Mouse (Mus musculus): ENCODE results near the gene Fam81a. TPM values are rescaled to one million over a fixed set of nuclear protein-coding genes. Genes with fewer than 3 reads are reported as not detected.

Gene Fam81a
- total RNA-seq, 2 experiments from 2014 or later = 194 to 203 TPM

GRCm38 (mm10) chr9:70078034-70078433 is 64.3 kb downstream of the Fam81a start:
- no peak for DNase-seq (ENCODE audit: low spot score in 2 of 2)
- intact Hi-C loops (cut with DNase I) = loop anchor here (5.0 kb wide), 1 partner anchor 61 kb away; no protein-coding TSS in a partner anchor

GRCm38 (mm10) chr9:70077170-70077569 is 65.2 kb downstream of the Fam81a start:
- intact Hi-C loops (cut with DNase I) = loop anchor here (5.0 kb wide), 1 partner anchor 60 kb away; no protein-coding TSS in a partner anchor
- DNase-seq (ENCODE audit: low spot score in 2 of 2) = no peak

- DNase-seq (ENCODE audit: low spot score in 2 of 2) = no peak
- intact Hi-C loops (cut with DNase I) = no loop called here
Measured at GRCm38 (mm10) chr9:70072387-70072786, 70.0 kb downstream of the Fam81a start.

DNA sequence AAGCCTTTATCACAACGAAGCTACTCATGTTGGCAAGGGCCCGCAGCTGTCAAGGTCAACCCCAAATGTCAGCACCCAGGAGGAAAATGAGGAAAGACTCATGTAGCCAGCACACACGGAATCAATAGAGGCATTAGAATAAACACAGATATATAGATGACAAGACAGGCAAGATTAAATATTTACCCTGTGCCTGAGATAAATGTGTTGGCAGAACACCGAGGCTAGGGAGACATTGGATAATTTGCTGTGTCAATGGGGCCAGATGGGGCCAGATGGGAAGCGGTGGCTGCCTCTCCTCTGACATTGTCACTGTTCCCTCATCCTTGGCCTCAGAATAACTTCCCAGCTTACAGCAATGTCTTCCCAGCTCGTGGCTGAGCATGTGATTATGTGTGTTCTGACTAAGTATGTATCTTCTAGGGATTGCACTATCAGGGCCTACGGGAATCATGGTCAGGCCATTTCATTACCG is 72.4 kb downstream of the Fam81a start:
- intact Hi-C loops (cut with DNase I) = no loop called here
- no peak for DNase-seq (ENCODE audit: low spot score in 2 of 2)

GRCm38 (mm10) chr9:70067497-70067896 is 74.9 kb downstream of the Fam81a start:
- DNase-seq (ENCODE audit: low spot score in 2 of 2) = no peak

GRCm38 (mm10) chr9:70062012-70062411 is 80.3 kb downstream of the Fam81a start:
- intact Hi-C loops (cut with DNase I) = no loop called here

More at GRCm38 (mm10) chr9:70067497-70067896, 74.9 kb downstream of the Fam81a start:
- intact Hi-C loops (cut with DNase I) = no loop called here

GRCm38 (mm10) chr9:70053411-70053810 is 88.9 kb downstream of the Fam81a start:
- no peak for DNase-seq (ENCODE audit: low spot score in 2 of 2)
- intact Hi-C loops (cut with DNase I) = no loop called here

More at GRCm38 (mm10) chr9:70062012-70062411, 80.3 kb downstream of the Fam81a start:
- no peak for DNase-seq (ENCODE audit: low spot score in 2 of 2)

DNA sequence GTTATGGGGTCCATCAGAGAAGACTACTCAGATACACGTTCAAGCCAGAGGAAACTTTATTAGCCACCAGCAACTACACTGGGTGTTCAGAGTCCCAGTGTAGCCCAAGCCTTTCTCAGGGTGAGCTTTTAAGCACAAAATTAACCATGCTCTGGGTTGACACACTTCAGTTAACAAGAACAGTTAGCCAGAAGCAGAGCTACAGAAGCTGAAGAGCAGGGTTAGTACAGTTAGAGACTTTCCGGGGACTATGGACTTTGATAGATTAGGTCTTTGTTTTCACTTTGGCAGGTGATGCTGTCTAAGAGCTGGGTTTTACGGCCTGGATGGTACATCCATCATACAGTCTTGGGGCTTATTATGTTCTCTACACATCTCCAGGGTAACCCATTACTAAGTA is 89.6 kb downstream of the Fam81a start:
- intact Hi-C loops (cut with DNase I) = no loop called here
- no peak for DNase-seq (ENCODE audit: low spot score in 2 of 2)

GRCm38 (mm10) chr9:70049839-70050238 is 92.5 kb downstream of the Fam81a start:
- intact Hi-C loops (cut with DNase I) = no loop called here
- DNase-seq (ENCODE audit: low spot score in 2 of 2) = no peak

GRCm38 (mm10) chr9:70049416-70049783 is 93.0 kb downstream of the Fam81a start:
- no peak for DNase-seq (ENCODE audit: low spot score in 2 of 2)
- intact Hi-C loops (cut with DNase I) = no loop called here

DNA sequence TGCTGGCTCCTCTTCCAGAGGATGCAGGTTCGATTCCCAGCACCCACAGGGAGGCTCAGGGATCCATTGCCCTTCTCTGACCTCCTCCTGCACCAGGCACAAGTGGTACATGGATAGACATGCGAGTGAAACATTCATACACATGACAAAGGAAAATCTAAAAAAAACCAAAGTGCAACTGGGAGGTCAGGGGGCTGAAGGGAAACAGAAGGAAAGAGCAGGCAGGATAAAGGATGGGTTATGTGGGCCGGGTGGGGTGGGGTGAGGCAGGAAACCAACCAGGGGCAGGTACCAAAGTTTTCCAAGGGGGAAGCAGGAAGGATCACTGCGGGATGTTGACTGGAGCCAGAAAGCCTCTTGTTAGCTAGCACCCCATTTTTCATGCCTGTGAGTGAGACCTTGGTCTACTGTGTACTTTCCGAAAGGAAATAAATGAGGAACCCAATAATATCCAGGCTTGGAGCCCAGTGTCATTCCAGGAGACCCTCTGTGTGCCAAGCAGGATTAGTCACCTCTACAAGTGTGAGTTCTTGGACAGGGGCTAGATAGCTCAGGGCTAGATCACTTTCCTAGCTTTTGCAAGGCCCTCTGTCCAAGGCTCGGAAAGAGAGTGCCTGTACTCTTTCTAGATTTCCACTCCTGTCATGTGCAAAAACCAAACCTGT is 93.5 kb downstream of the Fam81a start:
- intact Hi-C loops (cut with DNase I) = no loop called here
- no peak for DNase-seq (ENCODE audit: low spot score in 2 of 2)

DNA sequence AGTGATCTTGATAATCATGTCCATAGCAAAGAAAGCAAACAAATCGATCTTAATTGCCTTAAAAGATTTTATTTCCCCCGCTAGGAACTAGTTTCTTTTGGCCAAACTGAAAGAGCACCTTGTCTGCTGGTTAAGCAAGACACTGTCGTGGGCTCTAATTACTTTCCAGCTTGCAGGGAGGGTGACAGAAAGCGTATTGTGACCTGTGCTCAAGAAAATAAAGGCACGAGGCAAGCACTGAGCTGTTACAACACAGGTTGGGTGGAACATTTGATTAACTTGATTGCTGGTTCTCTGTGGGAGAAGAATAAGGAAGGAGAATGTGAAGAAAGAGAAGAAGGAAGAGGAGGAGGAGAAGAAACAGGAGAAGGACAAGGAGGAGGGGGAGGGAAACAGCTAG is 94.1 kb downstream of the Fam81a start:
- intact Hi-C loops (cut with DNase I) = no loop called here
- no peak for DNase-seq (ENCODE audit: low spot score in 2 of 2)

DNA sequence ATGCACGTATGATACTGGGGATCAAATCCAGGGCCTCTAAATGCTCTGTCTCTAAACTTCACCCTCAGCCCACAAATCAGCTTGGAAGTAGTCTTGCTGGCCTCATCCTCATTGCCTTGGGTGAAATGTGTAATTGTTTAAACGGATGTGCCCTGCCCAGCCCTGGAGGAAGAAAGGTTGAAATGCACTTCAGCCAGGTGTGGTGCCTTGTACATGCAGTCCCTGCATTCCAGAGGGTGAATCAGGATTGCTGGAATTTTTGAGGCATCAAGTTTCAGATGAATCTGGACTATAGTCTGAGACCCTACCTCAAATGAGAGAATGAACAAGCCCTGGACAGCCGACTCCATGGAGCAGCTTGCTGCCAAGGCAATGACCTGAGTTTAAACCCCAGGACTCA is 94.5 kb downstream of the Fam81a start:
- intact Hi-C loops (cut with DNase I) = no loop called here
- no peak for DNase-seq (ENCODE audit: low spot score in 2 of 2)

GRCm38 (mm10) chr9:70046255-70046654 is 96.1 kb downstream of the Fam81a start:
- no peak for DNase-seq (ENCODE audit: low spot score in 2 of 2)
- intact Hi-C loops (cut with DNase I) = no loop called here

DNA sequence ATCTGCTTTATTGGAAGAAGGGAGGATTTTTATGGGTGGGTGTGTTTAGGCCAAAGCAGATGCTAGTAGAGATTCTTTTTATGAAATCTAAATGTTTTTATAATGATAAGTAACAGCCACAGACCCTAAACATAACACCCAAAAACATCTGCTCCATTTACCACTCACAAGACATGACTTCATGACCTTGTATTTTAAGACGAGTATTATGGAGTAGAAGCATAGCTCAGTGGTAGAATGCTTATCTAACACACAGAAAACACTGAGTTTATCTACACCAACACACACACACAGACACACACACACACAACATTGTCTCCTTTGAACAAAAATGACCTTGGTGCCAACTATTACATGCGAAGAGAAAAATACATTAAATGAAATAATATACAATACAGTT is 97.5 kb downstream of the Fam81a start:
- intact Hi-C loops (cut with DNase I) = no loop called here
- DNase-seq (ENCODE audit: low spot score in 2 of 2) = no peak

DNA sequence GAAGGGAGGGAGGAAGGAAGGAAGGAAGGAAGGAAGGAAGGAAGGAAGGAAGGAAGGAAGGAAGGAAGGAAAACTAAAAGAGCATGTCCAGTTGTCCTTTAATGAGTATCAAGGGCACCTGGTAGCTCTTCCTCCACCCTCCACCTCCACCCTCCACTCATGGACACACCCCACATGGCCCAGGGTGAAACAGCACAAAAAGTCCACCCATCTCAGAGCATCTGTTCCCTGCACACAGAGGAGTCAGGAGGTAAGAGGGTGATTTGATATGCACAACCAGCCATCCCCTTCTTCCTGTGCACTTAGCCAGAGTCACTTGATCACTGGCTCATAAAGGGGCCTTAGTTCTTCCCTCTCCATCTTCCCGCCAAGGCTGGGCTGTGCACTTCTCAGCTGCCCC is 99.4 kb downstream of the Fam81a start:
- intact Hi-C loops (cut with DNase I) = no loop called here
- no peak for DNase-seq (ENCODE audit: low spot score in 2 of 2)

- no peak for DNase-seq (ENCODE audit: low spot score in 2 of 2)
Measured at GRCm38 (mm10) chr9:70042137-70042536, 100.2 kb downstream of the Fam81a start.

GRCm38 (mm10) chr9:70040570-70040969 is 101.8 kb downstream of the Fam81a start:
- no peak for DNase-seq (ENCODE audit: low spot score in 2 of 2)
- intact Hi-C loops (cut with DNase I) = no loop called here

More at GRCm38 (mm10) chr9:70042137-70042536, 100.2 kb downstream of the Fam81a start:
- intact Hi-C loops (cut with DNase I) = no loop called here

DNA sequence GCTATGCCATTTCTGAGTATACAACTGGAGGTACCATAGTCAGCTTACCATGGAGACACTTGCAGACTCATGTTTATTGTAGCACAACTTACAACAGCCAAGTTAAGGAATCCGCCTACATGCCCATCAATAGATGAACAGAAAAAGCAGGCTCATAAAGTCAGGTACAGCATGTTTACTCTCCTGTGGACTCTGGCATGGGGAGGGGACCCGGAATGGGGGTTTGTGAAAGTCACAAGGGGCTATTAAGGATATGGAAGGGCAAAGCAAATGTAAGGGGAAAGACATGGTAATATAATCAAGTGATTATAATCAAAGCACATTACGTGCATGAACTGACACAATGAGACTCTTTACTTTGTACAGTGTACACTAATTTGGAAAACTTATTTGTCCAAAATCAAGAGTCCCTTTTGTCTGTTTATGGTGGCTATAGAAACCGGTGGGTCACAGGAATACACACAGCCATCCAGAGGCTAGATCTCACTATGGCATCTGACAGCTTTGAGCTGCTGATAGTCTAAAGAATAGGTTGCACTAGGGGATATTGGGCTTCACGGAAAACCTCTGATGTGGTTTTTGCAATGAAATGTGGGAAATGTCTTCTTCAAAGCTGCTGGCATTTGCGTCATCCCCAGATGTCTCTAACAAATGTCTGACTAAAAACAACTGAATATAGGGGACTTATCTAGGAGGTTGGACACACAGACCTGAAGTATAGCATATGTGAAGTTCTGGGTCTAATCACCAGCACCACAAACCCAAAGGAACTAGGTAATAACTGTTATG is 102.6 kb downstream of the Fam81a start:
- intact Hi-C loops (cut with DNase I) = no loop called here

More for the DNA sequence above, 102.6 kb downstream of the Fam81a start:
- no peak for DNase-seq (ENCODE audit: low spot score in 2 of 2)
